Mouse (Mus musculus): ENCODE data around the gene Idua. TPM values are rescaled to one million over a fixed set of nuclear protein-coding genes. Genes with fewer than 3 reads are reported as not detected.

The Idua gene
- polyA plus RNA-seq, 1 experiment from 2014 or later: 14.6 TPM

GRCm38 (mm10) chr5:108645651-108646342 lies 14.3 kb upstream of the Idua start:
- ATAC-seq (ENCODE audit: insufficient number of reproducible peaks, insufficient read depth, low FRiP score, low TSS enrichment, low read depth): no peak
- 86% methylated on average over 9 of the region's 9 CpGs for WGBS

GRCm38 (mm10) chr5:108646343-108646660 lies 13.8 kb upstream of the Idua start:
- Histone ChIP-seq H3K4me1 (no peaks in the 10 kb centered on the region), H3K27me3 (no peaks in the 10 kb centered on the region), H3K4me3 (no peak overlapping the region), H3K27ac (no peak overlapping the region), H3K9ac (no peak overlapping the region), H3K36me3 (peaks cover 87% of the 10 kb centered on the region), H3K9me3 (no peaks in the 10 kb centered on the region), H3K4me2 (no peak overlapping the region)
- no peak for ATAC-seq (ENCODE audit: insufficient number of reproducible peaks, insufficient read depth, low FRiP score, low TSS enrichment, low read depth)
- 89% methylated on average over 3 of the region's 3 CpGs for WGBS

More at GRCm38 (mm10) chr5:108645651-108646342, 14.3 kb upstream of the Idua start:
- H3K4me1 ChIP-seq: no peaks in the 10 kb centered on the region
- H3K36me3 ChIP-seq: peaks cover 82% of the 10 kb centered on the region
- H3K9me3 ChIP-seq: no peaks in the 10 kb centered on the region
- H3K27me3 ChIP-seq: no peaks in the 10 kb centered on the region
- no peak overlapping the region for H3K4me2 ChIP-seq
- H3K9ac ChIP-seq: no peak overlapping the region
- H3K27ac ChIP-seq: no peak overlapping the region
- H3K4me3 ChIP-seq: no peak overlapping the region

GRCm38 (mm10) chr5:108647311-108647710 lies 12.8 kb upstream of the Idua start:
- Histone ChIP-seq H3K36me3 (peaks cover 92% of the 10 kb centered on the region), H3K9ac (no peak overlapping the region), H3K4me2 (no peak overlapping the region), H3K9me3 (no peaks in the 10 kb centered on the region), H3K27me3 (no peaks in the 10 kb centered on the region), H3K4me1 (no peaks in the 10 kb centered on the region), H3K4me3 (no peak overlapping the region), H3K27ac (no peak overlapping the region)
- 84% methylated on average over 2 of the region's 2 CpGs for WGBS
- no peak for ATAC-seq (ENCODE audit: insufficient number of reproducible peaks, insufficient read depth, low FRiP score, low TSS enrichment, low read depth)

GRCm38 (mm10) chr5:108647820-108648465 lies 12.2 kb upstream of the Idua start:
- Histone ChIP-seq H3K9ac (no peak overlapping the region), H3K4me1 (no peaks in the 10 kb centered on the region), H3K4me3 (no peak overlapping the region), H3K9me3 (no peaks in the 10 kb centered on the region), H3K4me2 (no peak overlapping the region), H3K36me3 (peaks cover 92% of the 10 kb centered on the region), H3K27ac (no peak overlapping the region), H3K27me3 (no peaks in the 10 kb centered on the region)
- 83% methylated on average over 2 of the region's 2 CpGs for WGBS
- ATAC-seq (ENCODE audit: insufficient number of reproducible peaks, insufficient read depth, low FRiP score, low TSS enrichment, low read depth): no peak

GRCm38 (mm10) chr5:108648937-108649576 lies 11.1 kb upstream of the Idua start:
- peaks cover 94% of the 10 kb centered on the region for H3K36me3 ChIP-seq
- H3K4me1 ChIP-seq: no peaks in the 10 kb centered on the region

GRCm38 (mm10) chr5:108650341-108650740 lies 9.8 kb upstream of the Idua start:
- Histone ChIP-seq H3K9me3 (no peaks in the 10 kb centered on the region), H3K27ac (no peak overlapping the region), H3K4me1 (no peaks in the 10 kb centered on the region), H3K4me3 (no peak overlapping the region), H3K4me2 (no peak overlapping the region), H3K36me3 (peaks cover 97% of the 10 kb centered on the region), H3K9ac (no peak overlapping the region), H3K27me3 (no peaks in the 10 kb centered on the region)
- no peak for ATAC-seq (ENCODE audit: insufficient number of reproducible peaks, insufficient read depth, low FRiP score, low TSS enrichment, low read depth)
- WGBS: 88% methylated on average over 7 of the region's 7 CpGs

More at GRCm38 (mm10) chr5:108648937-108649576, 11.1 kb upstream of the Idua start:
- ATAC-seq (ENCODE audit: insufficient number of reproducible peaks, insufficient read depth, low FRiP score, low TSS enrichment, low read depth): no peak
- Histone ChIP-seq H3K27ac (no peak overlapping the region), H3K4me3 (no peak overlapping the region), H3K9me3 (no peaks in the 10 kb centered on the region), H3K9ac (no peak overlapping the region), H3K27me3 (no peaks in the 10 kb centered on the region), H3K4me2 (no peak overlapping the region)
- WGBS: 89% methylated on average over 11 of the region's 11 CpGs

GRCm38 (mm10) chr5:108651136-108651720 lies 8.9 kb upstream of the Idua start:
- no peaks in the 10 kb centered on the region for H3K27me3 ChIP-seq
- no peaks in the 10 kb centered on the region for H3K4me1 ChIP-seq
- H3K4me3 ChIP-seq: no peak overlapping the region
- ATAC-seq (ENCODE audit: insufficient number of reproducible peaks, insufficient read depth, low FRiP score, low TSS enrichment, low read depth): no peak
- no peaks in the 10 kb centered on the region for H3K9me3 ChIP-seq
- 84% methylated on average over 5 of the region's 5 CpGs for WGBS
- H3K27ac ChIP-seq: no peak overlapping the region
- H3K4me2 ChIP-seq: no peak overlapping the region
- H3K36me3 ChIP-seq: peaks cover 97% of the 10 kb centered on the region
- no peak overlapping the region for H3K9ac ChIP-seq

- no peak overlapping the region for H3K27ac ChIP-seq
- 48% methylated on average over 1 of the region's 1 CpGs for WGBS
- no peaks in the 10 kb centered on the region for H3K4me1 ChIP-seq
- H3K27me3 ChIP-seq: no peaks in the 10 kb centered on the region
- peaks cover 96% of the 10 kb centered on the region for H3K36me3 ChIP-seq
- no peak for ATAC-seq (ENCODE audit: insufficient number of reproducible peaks, insufficient read depth, low FRiP score, low TSS enrichment, low read depth)
- H3K4me2 ChIP-seq: no peak overlapping the region
- H3K4me3 ChIP-seq: no peak overlapping the region
- H3K9ac ChIP-seq: no peak overlapping the region
- H3K9me3 ChIP-seq: no peaks in the 10 kb centered on the region
Measured at GRCm38 (mm10) chr5:108651823-108652222, 8.3 kb upstream of the Idua start.

DNA sequence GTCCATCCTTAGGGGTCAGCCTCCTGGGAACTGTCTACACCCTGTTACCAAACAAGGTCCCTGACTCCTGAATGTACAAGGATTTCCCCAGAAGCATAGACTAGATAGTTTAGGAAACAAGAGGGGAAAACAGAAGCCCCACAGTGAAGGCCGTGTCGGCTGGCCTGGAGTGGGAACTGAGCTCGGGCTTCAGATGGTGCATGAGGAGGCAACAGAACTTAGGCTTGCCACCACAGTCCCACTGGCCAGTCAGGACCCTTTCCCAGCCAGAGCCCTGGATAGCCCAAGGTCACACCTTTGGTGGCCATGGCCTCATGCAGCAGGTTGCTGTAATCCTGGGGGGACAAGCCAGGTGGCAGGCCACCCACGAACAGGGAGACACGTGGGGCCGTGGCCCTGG lies 6.8 kb upstream of the Idua start:
- H3K36me3 ChIP-seq: peaks cover 95% of the 10 kb centered on the region
- no peak overlapping the region for H3K4me3 ChIP-seq
- no peak overlapping the region for H3K9ac ChIP-seq
- no peak overlapping the region for H3K27ac ChIP-seq
- WGBS: 90% methylated on average over 6 of the region's 6 CpGs
- no peak for ATAC-seq (ENCODE audit: insufficient number of reproducible peaks, insufficient read depth, low FRiP score, low TSS enrichment, low read depth)
- H3K4me1 ChIP-seq: no peaks in the 10 kb centered on the region
- no peak overlapping the region for H3K4me2 ChIP-seq
- H3K9me3 ChIP-seq: no peaks in the 10 kb centered on the region
- no peaks in the 10 kb centered on the region for H3K27me3 ChIP-seq

DNA sequence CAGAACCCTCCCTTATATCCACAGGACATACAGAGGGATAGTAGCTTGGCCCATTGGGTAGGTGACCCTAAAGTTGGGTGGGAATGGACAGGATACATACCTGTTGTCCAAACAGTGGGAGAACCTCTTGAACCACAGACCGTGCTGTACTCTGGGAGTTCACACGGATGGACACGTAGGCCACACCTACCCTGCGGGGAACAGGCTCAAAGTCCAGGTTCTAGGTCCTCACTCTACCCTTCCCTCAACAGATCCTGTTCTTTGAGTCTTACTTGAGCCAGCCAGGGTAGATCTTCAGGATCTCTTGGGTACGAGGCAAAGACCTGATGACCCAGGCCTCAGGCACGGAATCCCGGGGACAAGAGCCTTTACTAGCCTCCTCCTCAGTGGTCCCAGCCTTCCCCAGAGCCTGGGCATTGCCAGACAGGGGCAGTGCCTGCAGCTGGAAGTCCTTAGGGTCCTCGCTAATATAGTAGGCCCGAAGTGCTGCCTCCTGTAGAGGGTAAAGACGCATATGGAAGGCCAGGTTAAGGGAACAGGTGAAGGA lies 5.6 kb upstream of the Idua start:
- H3K36me3 ChIP-seq: peaks cover 84% of the 10 kb centered on the region
- H3K27ac ChIP-seq: no peak overlapping the region
- WGBS: 93% methylated on average over 10 of the region's 10 CpGs
- no peaks in the 10 kb centered on the region for H3K9me3 ChIP-seq
- H3K4me1 ChIP-seq: peaks cover 4% of the 10 kb centered on the region
- no peak overlapping the region for H3K9ac ChIP-seq
- H3K4me3 ChIP-seq: no peak overlapping the region
- H3K4me2 ChIP-seq: no peak overlapping the region
- no peaks in the 10 kb centered on the region for H3K27me3 ChIP-seq
- ATAC-seq (ENCODE audit: insufficient number of reproducible peaks, insufficient read depth, low FRiP score, low TSS enrichment, low read depth): no peak

GRCm38 (mm10) chr5:108655381-108655780 lies 4.8 kb upstream of the Idua start:
- H3K4me1 ChIP-seq: peaks cover 11% of the 10 kb centered on the region
- no peak overlapping the region for H3K4me3 ChIP-seq
- H3K4me2 ChIP-seq: no peak overlapping the region
- no peaks in the 10 kb centered on the region for H3K27me3 ChIP-seq
- 92% methylated on average over 9 of the region's 9 CpGs for WGBS
- ATAC-seq (ENCODE audit: insufficient number of reproducible peaks, insufficient read depth, low FRiP score, low TSS enrichment, low read depth): no peak
- no peaks in the 10 kb centered on the region for H3K9me3 ChIP-seq
- no peak overlapping the region for H3K9ac ChIP-seq
- no peak overlapping the region for H3K27ac ChIP-seq
- H3K36me3 ChIP-seq: peaks cover 75% of the 10 kb centered on the region

Data from embryonic facial prominence, embryonic 13.5 days (tissue).